Mouse (Mus musculus): ENCODE data around the gene Gng7. TPM values are rescaled to one million over a fixed set of nuclear protein-coding genes. Genes with fewer than 3 reads are reported as not detected.

The Gng7 gene
- polyA plus RNA-seq, 1 experiment = 152 TPM

DNA sequence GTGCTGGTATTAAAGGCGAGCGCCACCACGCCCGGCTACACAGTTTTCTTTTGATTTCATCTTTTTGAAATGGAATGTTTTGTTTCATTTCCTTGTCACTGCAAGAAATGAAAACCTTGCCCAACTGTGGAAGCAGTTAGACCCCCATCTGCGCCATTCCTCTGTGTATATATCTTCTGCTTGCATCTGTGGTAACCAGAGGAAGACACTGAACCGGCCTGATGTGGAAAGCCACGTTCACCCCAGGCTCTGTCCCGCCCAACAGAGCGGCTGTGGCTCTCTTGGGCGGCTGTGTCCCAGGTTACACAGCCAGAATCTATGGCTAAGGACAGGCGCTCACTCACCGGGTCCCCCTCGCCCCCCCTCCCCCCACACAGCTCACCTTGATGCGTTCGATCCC is 62.3 kb downstream of the Gng7 start:
- Histone ChIP-seq H3K4me1 (ENCODE audit: control insufficient read depth, insufficient read depth, low read length) (no peaks in the 10 kb centered on the region), H3K27ac (ENCODE audit: insufficient read depth, low read length) (no peak overlapping the region)
- TF ChIP-seq CTCF (IDR thresholded peaks at IDR 0.05; ENCODE audit: extremely low read depth, insufficient read depth, low read length) (no peak), POLR2A (IDR thresholded peaks at IDR 0.05; ENCODE audit: extremely low read depth, insufficient read depth, low read length) (no peak)

DNA sequence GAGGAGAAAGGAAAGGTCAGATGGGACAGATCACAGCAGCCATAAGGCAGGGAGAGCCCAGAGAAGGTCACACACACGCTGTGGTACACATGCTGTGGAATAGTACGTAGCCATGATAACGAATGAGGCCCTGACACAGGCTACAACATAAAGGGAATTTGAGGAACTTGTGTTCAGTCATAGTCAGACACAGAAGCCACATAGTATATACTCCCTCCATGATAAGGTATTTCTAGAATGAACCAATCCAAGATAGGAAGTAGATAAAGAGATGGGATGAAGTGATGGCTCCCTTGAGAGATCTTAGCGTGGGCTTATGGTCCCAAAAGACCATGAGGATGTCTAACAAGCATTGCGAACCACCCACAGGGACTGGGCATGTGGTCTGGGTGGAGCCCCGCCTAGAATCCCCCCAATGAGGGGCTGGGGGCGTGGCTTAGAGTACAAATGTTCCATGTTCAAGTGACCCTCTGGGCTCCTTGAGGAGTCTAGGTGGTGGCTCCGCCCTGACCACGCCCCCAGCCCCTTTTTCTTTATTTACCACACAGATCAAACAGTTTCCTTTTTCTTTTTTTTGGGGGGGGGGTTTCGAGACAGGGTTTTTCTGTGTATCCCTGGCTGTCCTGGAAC is 62.9 kb downstream of the Gng7 start:
- no peak for TF ChIP-seq POLR2A (IDR thresholded peaks at IDR 0.05; ENCODE audit: extremely low read depth, insufficient read depth, low read length)
- TF ChIP-seq CTCF (IDR thresholded peaks at IDR 0.05; ENCODE audit: extremely low read depth, insufficient read depth, low read length) = no peak
- H3K4me3 ChIP-seq (ENCODE audit: insufficient read depth, low read length) = no peak overlapping the region
- H3K27ac ChIP-seq (ENCODE audit: insufficient read depth, low read length) = no peak overlapping the region
- H3K4me1 ChIP-seq (ENCODE audit: control insufficient read depth, insufficient read depth, low read length) = no peaks in the 10 kb centered on the region

More for the DNA sequence above, 62.3 kb downstream of the Gng7 start:
- no peak overlapping the region for H3K4me3 ChIP-seq (ENCODE audit: insufficient read depth, low read length)

DNA sequence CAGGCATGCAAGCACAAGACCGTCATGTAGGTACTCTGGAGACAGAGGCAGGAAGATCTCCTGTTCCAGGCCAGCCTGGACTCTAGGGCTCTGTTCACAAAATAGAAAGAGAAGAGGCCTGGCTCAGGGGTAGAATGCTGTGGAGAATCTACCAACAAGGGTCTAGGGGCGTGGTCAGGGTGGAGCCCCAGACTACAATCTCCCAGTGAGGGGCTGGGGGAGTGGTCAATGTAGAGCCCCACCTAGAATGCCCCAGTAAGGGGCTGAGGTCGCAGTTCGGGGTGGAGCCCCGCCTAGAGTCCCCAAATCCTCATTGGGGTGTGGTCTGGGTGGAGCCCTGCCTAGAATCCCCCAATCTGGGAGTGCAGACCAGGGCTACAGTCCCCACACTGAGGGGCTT is 64.4 kb downstream of the Gng7 start:
- Histone ChIP-seq H3K4me3 (ENCODE audit: insufficient read depth, low read length) (no peak overlapping the region), H3K4me1 (ENCODE audit: control insufficient read depth, insufficient read depth, low read length) (no peaks in the 10 kb centered on the region), H3K27ac (ENCODE audit: insufficient read depth, low read length) (no peak overlapping the region)
- no peak for TF ChIP-seq CTCF (IDR thresholded peaks at IDR 0.05; ENCODE audit: extremely low read depth, insufficient read depth, low read length)
- TF ChIP-seq POLR2A (IDR thresholded peaks at IDR 0.05; ENCODE audit: extremely low read depth, insufficient read depth, low read length) = no peak

DNA sequence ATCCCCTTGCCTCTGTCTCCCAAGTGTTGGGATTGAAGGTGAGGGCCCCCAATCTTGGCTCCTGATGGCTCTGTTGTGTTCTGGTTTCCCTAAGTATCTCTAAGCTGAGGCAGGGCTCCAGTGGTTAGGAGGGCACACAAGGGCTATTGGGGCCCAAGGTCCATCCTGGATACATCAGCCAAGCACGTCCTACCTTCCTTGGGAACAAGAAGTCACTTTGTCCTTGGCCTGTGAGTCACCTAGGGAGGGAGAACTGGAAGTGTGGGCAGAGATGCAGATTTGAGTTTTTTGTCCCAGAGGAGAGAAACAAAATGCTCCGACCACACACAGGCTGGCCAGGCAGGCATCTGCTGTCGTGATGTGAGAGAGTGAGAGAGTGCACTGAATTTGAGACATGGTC is 65.7 kb downstream of the Gng7 start:
- Histone ChIP-seq H3K4me3 (ENCODE audit: insufficient read depth, low read length) (no peak overlapping the region), H3K4me1 (ENCODE audit: control insufficient read depth, insufficient read depth, low read length) (no peaks in the 10 kb centered on the region), H3K27ac (ENCODE audit: insufficient read depth, low read length) (no peak overlapping the region)
- TF ChIP-seq CTCF (IDR thresholded peaks at IDR 0.05; ENCODE audit: extremely low read depth, insufficient read depth, low read length) (no peak), POLR2A (IDR thresholded peaks at IDR 0.05; ENCODE audit: extremely low read depth, insufficient read depth, low read length) (no peak)

DNA sequence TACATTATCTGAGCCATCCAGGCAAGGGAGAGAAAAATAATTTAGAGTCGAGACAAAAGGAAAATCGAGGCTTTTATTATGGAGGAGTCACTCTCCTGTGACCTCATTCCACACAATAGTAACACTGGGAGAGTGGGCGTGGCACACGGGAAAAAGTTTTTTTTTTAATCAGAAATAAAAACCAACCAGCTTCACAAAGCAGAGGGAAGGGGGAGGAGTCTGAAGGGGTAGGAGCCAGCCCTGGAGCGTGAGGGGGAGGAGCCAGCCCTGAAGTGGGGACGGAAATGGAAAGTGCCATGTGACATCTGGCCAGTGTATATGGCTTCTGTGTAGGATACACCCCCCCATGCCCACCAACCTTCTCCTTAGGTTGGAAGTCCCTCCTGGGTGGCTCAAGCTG is 66.2 kb downstream of the Gng7 start:
- H3K27ac ChIP-seq (ENCODE audit: insufficient read depth, low read length) = no peak overlapping the region
- H3K4me3 ChIP-seq (ENCODE audit: insufficient read depth, low read length) = no peak overlapping the region
- no peaks in the 10 kb centered on the region for H3K4me1 ChIP-seq (ENCODE audit: control insufficient read depth, insufficient read depth, low read length)
- TF ChIP-seq POLR2A (IDR thresholded peaks at IDR 0.05; ENCODE audit: extremely low read depth, insufficient read depth, low read length) (no peak), CTCF (IDR thresholded peaks at IDR 0.05; ENCODE audit: extremely low read depth, insufficient read depth, low read length) (no peak)

DNA sequence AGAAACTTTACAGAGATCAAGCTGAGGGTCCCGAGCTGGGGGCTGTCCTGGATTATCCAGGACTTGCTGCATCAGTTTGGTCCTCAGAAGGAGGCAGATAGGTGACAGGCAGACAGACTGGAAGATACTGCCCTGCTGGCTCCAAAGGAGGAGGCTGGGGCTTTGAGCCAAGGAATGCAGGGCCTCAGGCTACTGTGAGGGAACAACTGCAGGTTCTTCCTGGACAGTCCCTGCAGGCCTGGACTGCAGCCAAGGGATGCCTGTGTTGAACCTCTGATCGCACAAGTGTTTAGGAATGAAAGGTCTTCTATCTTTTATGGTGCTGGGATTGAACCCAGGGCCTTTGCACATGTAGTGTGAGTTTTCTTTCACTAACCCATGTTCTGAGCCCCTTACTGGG is 66.9 kb downstream of the Gng7 start:
- Histone ChIP-seq H3K27ac (ENCODE audit: insufficient read depth, low read length) (no peak overlapping the region), H3K4me3 (ENCODE audit: insufficient read depth, low read length) (no peak overlapping the region), H3K4me1 (ENCODE audit: control insufficient read depth, insufficient read depth, low read length) (no peaks in the 10 kb centered on the region)
- no peak for TF ChIP-seq CTCF (IDR thresholded peaks at IDR 0.05; ENCODE audit: extremely low read depth, insufficient read depth, low read length)
- TF ChIP-seq POLR2A (IDR thresholded peaks at IDR 0.05; ENCODE audit: extremely low read depth, insufficient read depth, low read length) = no peak

DNA sequence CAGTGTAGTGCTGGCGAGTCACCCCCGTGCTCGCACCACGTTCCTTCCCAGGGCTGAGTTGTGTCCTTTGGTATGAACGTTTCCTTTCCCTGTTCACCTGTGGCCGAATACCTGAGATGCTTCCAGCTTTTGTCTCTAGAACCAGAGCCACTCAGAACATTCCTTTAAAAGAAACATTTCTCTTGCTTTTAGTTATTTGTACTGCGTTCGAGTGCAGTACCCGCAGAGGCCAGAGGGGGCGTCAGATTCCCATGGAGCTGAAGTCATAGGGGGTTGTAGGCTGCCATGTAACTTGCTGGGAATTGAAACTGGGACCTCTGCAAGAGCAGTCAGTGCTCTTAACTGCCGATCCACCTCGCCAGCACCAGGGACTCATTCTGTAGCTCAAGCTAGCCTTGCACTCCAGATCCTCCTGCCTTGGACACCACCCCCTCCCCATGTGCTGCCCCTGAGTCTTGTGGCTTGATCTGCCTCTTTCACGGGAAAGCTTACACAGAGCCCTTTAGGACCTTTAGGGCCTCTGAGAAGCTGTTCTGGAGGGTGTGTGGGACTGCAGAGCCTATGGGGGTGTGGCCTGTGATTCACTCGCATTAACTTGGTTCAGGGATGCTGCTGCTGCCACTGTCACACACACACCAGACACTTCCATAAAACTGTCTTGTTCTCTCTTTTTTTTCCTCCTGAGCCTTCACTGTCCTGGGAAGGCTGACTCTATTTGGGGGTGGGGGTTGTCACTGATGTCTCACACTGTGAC is 67.9 kb downstream of the Gng7 start:
- Histone ChIP-seq H3K4me1 (ENCODE audit: control insufficient read depth, insufficient read depth, low read length) (no peaks in the 10 kb centered on the region), H3K27ac (ENCODE audit: insufficient read depth, low read length) (no peak overlapping the region), H3K4me3 (ENCODE audit: insufficient read depth, low read length) (no peak overlapping the region)
- TF ChIP-seq POLR2A (IDR thresholded peaks at IDR 0.05; ENCODE audit: extremely low read depth, insufficient read depth, low read length) (no peak), CTCF (IDR thresholded peaks at IDR 0.05; ENCODE audit: extremely low read depth, insufficient read depth, low read length) (no peak)

DNA sequence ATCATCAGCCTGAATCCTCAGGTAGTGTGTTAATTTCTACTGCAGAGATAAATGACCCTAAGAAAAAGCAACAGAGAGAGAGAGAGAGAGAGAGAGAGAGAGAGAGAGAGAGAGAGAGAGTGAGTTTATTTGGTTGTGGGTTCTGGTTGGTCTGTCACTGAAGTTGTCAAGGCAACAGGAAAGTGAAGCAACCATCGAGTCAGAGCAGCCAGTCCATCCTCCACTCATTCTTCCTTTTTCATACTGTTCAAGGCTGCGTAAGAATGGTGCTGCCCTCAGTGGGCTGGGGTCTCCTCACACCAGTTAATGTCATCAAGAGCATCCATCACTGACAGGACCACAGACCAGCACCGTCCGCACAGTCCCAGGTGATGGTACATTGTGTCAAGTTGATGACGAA is 70.5 kb downstream of the Gng7 start:
- Histone ChIP-seq H3K4me1 (ENCODE audit: control insufficient read depth, insufficient read depth, low read length) (peaks cover 7% of the 10 kb centered on the region), H3K4me3 (ENCODE audit: insufficient read depth, low read length) (no peak overlapping the region), H3K27ac (ENCODE audit: insufficient read depth, low read length) (no peak overlapping the region)
- TF ChIP-seq POLR2A (IDR thresholded peaks at IDR 0.05; ENCODE audit: extremely low read depth, insufficient read depth, low read length) (no peak), CTCF (IDR thresholded peaks at IDR 0.05; ENCODE audit: extremely low read depth, insufficient read depth, low read length) (no peak)

DNA sequence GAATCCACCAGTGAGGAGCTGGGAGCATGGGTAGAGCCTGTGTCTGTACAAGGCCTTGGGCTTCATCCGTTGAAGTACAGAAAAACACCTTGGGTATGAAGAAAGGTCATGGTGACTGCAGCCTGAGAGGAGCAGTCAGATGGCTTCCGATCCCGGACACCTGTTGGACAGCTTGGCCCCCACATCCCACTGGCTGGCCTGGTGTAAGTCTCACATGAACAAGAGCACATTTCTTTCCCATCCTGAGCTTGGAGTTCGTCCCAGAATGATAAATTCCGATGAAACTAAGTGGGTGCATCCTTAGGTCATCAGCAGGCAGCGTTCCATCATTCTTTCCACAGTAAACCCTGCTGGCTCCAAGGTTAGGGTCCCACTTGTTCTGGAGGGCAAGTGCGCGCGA is 71.0 kb downstream of the Gng7 start:
- H3K4me1 ChIP-seq (ENCODE audit: control insufficient read depth, insufficient read depth, low read length) = peaks cover 7% of the 10 kb centered on the region
- H3K27ac ChIP-seq (ENCODE audit: insufficient read depth, low read length) = no peak overlapping the region
- H3K4me3 ChIP-seq (ENCODE audit: insufficient read depth, low read length) = no peak overlapping the region
- TF ChIP-seq POLR2A (IDR thresholded peaks at IDR 0.05; ENCODE audit: extremely low read depth, insufficient read depth, low read length) (no peak), CTCF (IDR thresholded peaks at IDR 0.05; ENCODE audit: extremely low read depth, insufficient read depth, low read length) (no peak)

DNA sequence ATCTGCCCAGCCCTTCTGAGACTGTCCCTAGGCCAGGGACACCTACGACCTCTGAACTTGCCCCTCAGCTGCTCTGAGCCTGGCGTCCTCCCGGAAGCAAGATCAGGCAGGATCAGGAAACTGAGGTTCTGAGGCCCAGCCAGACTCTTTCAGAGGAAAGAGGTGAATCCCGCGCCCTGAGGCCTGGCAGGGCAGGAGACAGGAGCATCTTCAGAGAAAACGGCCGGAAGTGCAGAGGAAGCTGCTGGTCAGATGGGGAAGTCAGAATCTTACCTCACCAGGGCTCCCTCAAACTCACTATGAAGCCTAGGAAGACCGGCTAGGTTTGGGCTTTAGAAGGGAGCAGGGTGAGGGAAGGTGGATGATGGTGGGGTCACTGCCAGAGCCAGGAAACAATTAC is 71.8 kb downstream of the Gng7 start:
- no peak for TF ChIP-seq CTCF (IDR thresholded peaks at IDR 0.05; ENCODE audit: extremely low read depth, insufficient read depth, low read length)
- TF ChIP-seq POLR2A (IDR thresholded peaks at IDR 0.05; ENCODE audit: extremely low read depth, insufficient read depth, low read length) = no peak

More for the DNA sequence above, 71.8 kb downstream of the Gng7 start:
- peaks cover 7% of the 10 kb centered on the region for H3K4me1 ChIP-seq (ENCODE audit: control insufficient read depth, insufficient read depth, low read length)
- H3K27ac ChIP-seq (ENCODE audit: insufficient read depth, low read length) = no peak overlapping the region
- no peak overlapping the region for H3K4me3 ChIP-seq (ENCODE audit: insufficient read depth, low read length)

All from cortical plate, adult 2 months (tissue).